Mouse (Mus musculus) left cerebral cortex, postnatal 4 days (tissue): ENCODE measurements around the gene Ppp1r18. TPM values are rescaled to one million over a fixed set of nuclear protein-coding genes. Genes with fewer than 3 reads are reported as not detected.
A peak's percentile ranks its signal among the peaks of the same experiment; 100 is the strongest.

Experiments used
- DNase-seq: peaks from one replicate; pipeline ENCODE4 v3.0.0-alpha.2; 2022
- intact Hi-C: fragments of 180-260 bp; cut with DNase I; formaldehyde crosslinking; loops from one replicate; pipeline ENCODE4 v1.15.1; 2025
- total RNA-seq, 2 experiments: library from RNA; stranded (reverse); gene quantifications; 2 replicates each; pipeline ENCODE4 v1.2.3; 2021

Gene Ppp1r18
- total RNA-seq, 2 experiments from 2014 or later: 43.3 to 52.7 TPM

DNA sequence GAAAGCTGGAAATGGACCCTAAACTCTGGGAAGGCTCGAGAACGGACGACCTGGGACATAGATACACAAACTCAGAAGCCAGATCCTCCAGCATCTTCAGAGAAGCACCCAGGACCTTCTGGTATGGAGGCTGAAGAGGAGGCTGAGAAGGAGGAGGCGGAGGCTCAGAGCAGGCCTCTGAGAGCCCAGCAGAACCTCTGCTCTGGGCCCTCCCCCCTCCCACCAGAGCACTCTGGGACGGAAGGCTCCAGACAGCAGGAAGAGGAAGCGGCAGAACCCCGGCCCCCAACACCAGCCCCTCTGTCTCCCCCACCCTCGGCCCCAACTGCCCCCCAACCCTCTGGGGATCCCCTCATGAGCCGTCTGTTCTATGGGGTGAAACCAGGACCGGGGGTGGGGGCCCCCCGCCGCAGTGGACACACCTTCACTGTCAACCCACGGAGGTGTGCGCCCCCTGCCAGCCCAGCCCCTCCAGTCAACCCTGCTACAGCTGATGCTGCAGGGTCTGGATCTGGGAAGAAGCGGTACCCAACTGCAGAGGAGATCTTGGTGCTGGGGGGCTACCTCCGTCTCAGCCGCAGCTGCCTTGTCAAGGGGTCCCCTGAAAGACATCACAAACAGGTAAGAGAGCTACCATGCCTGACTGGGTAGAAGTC, 2.9 kb downstream of the Ppp1r18 start:
- intact Hi-C loops: no loop called here
- peak; percentile 31 for DNase-seq

DNA sequence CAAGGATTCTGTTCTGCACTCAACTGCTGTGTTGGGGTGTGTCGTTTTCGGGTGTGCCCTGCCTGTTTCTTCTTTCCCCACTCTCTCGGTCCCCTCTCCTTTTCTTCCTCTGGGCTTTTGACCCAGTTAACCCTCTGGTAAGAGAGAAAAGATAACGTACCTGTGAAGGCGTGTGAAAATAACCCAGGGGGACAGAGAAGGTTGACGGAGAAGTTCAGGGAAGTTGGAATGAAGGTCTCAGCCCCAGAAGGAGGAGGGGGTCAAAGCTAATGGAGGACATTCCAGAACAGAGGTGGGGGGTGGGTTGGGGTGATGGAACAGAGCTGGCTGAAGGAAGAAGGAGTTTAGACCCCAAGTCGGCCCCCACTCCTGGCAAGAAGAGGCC, 3.6 kb downstream of the Ppp1r18 start:
- DNase-seq: no peak
- intact Hi-C loops: no loop called here

DNA sequence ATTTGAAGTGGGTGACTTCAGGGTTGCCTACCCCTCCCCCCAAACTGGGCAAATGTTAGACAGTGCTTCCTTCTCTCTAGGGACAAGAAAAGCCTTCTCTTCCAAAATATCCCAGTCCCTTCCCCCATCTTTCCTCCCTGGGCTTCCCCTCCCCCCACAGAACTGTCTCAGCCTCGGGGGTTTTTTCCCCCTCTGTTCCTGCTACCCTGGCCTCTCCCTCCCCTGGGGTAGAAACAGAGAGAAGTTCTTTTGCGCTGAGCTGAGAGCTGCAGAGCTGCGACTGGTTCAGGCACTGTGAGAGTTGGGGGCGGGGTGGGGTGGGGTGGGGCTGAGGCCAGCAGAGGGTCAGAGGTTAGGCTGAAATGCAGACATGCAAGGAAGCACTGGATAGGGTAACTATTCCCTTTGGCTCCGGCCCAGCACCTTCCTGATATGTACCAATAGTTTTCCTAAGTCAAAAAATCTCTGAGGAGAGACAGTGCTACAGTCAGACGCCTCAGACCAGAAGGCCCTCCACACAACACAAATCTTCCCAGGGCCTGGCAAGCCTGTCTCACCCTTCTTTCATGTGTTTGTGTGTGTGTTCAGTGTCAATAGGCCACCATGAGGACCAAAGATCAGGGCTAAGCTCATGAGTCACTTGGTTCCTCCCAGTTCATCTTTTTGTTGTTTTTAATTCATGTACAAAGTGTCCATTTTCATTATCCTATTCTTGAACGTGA, 4.1 kb downstream of the Ppp1r18 start:
- intact Hi-C loops: no loop called here
- DNase-seq: peak; percentile 26

DNA sequence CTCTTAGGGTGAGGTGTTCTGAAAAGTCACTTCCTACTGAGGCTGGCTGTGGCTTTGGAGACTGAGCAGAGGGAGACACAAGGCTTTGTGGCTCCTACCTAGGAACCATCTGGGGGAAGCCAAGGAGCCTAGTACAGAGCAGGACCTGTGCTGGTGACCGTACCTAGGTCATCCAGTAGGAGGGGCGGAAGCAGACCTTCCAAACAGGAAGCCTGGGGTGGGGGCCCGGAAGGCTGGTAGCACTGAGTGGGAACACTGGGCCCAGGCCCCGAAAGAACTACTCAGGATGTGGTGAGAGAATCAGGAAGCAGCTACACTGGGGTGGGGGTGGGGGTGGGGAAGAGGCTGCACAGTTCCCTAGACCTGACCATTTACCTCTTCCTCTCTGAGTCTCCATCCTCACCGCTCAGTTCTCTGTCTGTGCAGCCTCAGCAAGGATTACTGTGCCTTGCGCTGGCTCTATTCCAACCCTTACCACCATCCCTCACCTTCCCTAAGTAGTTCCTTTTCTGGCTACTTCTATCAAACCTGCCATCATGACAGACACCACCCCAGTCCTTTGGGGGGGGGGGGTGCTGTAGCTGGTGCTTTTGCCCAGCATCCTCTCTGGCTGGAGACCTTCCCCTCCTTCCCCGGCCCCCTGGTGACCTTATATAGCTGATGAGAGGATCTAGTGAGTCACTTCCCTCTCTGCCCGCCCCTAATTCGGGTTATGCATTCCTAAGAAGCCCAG, 4.9 kb downstream of the Ppp1r18 start:
- intact Hi-C loops: no loop called here
- no peak for DNase-seq

DNA sequence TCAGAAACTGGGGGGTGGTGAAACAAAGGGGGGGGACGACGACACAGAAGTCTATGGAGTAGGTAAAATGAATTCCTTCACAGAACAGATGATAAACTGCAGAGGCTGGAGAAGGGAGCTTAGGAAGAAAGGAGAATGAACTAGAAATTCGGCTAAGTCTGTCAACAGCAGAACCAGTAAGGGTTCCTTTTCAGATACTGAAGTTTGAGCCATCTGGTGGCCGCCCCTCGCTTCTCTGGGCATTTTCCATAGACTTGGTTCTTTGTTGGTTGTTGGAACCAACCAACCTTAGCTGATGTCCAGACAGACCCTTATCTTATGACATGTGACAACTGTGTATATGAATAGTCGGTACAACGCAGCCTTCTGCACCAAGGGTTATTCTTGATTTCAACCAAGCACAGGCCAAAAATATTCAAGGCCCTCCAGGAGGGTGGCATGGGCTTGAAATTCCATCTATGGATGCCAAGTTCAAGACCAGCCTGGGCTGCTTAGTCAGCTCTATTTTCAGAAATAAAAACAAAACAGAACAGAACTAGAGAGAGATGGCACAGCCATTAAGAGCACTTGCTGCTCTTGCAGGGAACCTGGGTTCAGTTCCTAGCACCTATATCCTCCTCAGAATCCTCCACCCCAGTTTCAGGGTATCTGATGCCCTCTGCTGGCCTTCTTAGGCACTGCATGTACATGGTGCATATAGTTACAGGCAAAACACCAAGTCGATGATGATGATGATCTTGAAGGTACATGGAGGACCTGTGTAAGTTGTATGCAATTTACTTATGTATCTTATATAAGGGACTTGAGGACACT, 5.7 kb downstream of the Ppp1r18 start:
- intact Hi-C loops: no loop called here
- DNase-seq: peak; percentile 36

DNA sequence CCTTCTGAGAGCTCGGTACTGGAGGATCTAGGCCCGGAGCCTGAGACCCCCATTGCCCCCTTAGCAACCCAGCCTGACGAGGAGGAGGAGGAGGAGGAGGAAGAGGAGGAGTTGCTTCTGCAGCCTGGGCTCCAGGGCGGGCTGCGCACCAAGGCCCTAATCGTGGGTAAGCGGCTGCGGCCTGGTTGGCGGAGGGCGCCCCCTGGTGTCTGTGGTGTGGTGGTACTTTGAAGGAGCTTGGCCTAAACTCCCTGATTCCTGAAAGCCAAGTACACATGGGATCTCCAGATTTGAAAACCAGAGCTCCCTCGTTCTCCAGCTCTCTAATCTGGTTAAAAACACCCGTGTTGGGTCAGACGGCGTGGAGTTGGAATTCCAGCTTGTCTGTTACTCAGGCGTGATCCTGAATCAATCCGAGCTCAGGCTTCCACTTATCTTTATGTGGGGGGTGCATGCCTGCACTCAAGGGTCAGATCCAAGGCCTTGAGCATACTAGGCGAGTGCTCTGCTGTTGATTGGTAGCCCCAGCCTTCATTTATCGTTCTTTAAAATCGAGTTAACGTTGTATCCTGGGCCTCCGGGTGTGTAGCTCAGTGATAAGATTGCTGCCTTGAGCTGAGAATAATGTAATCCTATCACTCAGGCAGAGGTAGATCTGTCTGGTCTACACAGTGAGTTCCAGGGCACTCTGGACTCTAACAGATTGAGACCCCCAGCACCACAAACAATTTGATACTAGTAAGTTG, 8.6 kb downstream of the Ppp1r18 start:
- peak; percentile 89 for DNase-seq
- intact Hi-C loops: loop anchor here (2.0 kb wide), 1 partner anchor 43 kb away; no protein-coding TSS in a partner anchor

DNA sequence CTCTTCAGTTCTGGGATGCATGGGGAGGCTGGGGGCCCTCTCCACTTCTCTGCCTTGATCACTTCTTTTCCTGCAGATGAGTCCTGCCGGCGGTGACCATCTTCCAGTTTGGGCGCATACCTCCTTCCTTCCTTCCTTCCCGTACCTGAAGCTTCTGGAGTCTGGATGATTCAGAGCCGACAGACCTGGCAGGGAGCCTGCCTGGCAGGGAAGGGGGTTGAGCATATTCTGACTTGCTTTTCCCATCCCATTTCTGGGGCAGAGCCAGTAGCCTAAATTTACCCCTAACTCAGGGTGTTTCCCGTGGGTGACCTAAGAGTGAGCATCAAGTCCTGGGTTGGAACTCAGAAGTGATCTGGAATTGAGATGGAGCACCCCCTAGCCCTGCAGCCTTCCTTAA, 9.3 kb downstream of the Ppp1r18 start:
- intact Hi-C loops: no loop called here
- no peak for DNase-seq

DNA sequence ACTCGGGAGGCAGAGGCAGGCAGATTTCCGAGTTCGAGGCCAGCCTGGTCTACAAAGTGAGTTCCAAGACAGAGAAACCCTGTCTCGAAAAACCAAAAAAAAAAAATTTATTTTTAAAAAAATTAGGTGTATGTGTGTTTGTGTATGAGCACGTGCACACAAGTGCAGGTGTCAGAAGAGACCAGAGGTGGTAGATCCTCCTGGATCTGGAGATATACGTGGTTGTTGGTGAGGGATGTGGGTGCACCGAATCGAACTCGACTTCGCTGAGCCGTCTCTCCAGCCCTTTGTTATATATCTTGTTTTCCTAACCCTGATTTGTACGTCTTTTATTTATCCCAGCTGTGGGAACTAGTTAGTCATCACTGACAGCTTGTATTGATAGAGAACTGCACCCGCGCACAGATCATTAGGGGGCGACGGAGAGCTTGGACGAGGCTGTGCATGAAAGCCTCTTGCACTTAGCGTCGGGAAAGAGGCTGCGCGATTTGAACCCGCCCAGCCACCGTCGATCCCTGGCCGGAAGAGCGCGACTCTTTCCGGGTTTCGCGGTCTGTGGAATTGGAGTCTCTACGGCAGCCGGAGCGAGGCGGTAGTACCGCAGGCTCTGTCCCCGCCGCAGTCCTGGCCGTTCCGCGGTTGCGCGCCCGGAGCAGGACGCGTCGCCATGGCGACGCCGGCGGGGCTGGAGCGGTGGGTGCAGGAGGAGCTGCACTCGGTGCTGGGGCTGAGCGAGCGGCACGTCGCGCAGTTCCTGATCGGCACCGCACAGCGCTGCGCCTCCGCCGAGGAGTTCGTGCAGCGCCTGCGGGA, 14.1 kb downstream of the Ppp1r18 start, which contains the start of gene Dhx16:
TSS of gene Dhx16 (plus strand) at position 575 of the 813 bp plus-strand sequence.
- intact Hi-C loops: no loop called here
- peak; percentile 96 for DNase-seq

DNA sequence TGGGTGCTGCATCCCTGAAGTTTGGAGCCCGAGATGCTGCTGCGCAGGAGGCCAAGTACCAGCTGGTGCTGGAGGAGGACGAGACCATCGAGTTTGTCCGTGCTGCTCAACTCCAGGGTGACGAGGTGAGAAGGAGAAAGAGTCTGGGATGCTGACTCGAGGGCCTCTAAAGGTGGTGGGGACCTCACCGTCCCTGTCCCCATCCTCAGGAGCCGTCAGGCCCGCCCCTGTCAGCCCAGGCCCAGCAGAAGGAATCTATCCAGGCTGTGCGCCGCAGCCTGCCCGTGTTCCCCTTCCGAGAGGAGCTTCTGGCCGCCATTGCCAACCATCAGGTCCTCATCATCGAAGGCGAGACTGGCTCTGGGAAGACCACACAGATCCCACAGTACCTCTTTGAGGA, 17.5 kb downstream of the Ppp1r18 start:
- no peak for DNase-seq
- intact Hi-C loops: no loop called here

DNA sequence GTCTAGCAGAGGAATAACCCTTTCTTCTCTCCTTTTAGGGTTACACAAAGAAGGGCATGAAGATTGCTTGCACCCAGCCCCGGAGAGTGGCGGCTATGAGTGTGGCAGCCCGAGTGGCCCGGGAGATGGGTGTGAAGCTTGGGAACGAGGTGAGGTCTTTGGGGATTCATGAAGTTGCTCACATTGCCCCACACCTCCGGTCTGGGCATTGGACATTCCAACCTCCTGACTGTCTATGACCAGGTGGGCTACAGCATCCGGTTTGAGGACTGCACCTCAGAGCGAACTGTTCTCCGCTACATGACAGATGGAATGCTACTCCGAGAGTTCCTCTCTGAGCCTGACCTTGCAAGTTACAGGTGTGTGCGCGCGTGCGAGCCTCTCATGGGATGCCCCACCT, 18.4 kb downstream of the Ppp1r18 start:
- intact Hi-C loops: no loop called here
- DNase-seq: no peak

DNA sequence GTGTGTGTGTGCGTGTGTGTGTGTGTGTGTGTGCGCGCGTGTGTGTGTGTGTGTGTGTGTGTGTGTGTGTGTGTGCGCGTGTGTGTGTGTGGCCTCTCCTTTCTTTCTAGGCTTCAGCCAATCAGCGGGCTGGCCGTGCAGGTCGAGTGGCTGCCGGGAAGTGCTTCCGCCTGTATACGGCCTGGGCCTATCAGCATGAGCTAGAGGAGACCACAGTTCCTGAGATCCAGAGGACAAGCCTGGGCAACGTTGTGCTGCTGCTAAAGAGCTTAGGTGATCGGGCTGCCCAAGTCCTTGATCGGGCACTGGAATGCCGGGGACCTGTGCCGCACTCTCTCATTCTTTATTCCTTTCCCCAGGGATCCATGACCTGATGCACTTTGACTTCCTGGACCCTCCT, 22.3 kb downstream of the Ppp1r18 start:
- DNase-seq: no peak
- intact Hi-C loops: no loop called here

DNA sequence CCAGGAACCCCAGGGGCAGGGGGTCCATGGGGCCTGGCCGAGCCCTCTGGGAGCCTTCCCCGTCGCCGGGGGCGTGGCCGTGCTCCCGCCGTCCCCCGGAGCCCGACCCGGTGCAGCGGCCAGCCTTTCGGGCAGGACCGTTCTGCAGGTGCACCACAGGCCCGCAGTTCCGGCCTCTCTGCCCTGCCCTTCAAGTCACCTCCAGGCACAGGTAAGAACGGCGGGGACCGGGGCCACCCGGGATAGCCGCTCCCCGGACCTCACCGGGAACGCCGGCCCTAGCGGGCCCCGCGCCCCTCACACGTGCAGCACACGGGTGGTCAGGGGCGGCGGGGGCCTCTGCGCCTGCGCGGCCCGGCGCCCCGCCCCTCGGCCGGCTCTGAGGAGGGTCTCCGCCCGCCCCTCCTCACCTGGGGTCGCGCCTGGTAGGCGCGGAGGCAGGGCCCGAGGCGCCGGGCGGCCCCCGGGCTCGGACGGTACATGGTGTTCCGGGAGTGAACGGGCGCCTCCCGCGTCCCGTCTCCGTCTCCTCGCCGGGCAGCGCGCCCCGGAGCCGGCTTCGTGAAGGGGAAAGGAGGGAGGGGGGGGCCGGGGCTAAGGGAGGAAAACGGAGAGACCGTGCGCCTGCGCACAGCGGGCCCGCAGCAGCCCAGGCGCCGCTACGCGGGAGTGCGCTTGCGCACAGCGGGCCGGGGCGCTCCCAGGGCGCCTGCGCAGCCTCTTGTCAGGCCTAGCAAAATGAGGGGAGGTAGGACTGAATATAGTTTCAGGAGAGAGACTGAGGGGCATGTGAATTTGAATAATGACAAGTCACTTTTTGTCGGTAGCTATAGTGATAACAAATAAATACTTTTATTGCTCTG, 31.6 kb downstream of the Ppp1r18 start, which contains the start of gene 2310061I04Rik:
TSS of gene 2310061I04Rik (minus strand) at position 651 of the 863 bp plus-strand sequence.
- intact Hi-C loops: no loop called here
- DNase-seq: peak; percentile 94

DNA sequence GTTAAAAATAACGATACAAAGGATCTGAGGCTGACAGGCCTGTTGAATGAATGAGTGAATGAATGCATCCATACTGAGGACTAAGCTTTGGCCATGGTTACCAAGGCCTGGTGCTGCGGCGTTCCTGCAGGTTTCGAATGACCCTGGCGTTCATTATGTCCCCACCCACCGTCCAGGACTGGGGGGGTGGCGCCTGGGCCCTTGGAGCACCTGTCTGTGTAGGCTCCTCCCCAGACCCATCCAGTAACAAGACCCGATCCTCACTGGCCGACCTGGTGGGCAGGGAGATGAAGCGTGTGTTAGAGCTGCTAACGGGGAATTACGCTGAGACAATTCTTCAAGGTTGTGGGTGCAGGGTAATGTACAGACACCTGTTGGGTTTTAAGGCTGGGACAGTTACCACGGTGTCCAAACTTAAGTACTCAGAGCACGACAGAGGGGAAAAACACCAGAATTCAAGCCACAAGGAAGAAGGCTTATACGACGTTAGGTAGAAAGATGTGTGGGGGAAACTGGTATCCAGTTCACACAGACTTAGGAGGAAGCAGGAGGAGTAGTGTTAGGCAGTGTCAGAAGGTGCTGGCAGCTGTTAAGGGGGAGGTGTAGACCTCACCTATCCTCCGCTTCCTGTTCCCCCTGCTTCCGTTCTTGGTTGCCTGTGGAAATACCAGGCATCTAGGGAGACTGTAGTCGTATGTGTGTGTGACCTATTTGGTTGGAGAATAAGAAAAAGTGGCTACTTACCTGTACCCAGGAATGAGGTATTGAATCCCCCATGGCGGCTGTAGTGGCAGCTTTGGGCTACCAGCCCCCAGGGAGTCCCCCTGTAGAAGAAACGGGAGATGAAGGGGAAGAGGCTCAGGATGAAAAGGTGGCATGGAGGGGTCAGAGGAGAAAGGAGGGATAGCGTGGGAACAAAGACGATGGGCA, 32.5 kb downstream of the Ppp1r18 start:
- intact Hi-C loops: no loop called here
- peak; percentile 34 for DNase-seq

DNA sequence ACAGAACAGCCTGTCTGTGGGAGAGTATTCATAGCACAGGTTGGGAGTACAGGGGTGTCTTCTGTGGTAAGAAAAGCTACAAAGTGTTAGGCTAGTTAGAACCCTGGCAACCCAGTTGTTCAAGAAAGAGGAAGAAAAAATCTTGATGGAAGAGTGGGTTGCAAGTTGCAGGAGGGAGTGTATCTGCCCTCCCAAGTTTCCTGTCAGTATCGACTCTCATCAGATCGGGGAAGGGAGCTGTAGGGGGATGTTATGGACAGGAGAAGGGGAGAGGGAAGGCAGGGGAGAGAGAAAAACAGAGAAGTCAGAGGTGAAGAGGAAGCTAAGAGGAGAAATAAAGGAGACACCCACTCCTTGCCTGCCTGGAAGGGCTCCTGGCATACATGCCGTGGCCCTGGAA, 35.2 kb downstream of the Ppp1r18 start:
- no peak for DNase-seq
- intact Hi-C loops: no loop called here

DNA sequence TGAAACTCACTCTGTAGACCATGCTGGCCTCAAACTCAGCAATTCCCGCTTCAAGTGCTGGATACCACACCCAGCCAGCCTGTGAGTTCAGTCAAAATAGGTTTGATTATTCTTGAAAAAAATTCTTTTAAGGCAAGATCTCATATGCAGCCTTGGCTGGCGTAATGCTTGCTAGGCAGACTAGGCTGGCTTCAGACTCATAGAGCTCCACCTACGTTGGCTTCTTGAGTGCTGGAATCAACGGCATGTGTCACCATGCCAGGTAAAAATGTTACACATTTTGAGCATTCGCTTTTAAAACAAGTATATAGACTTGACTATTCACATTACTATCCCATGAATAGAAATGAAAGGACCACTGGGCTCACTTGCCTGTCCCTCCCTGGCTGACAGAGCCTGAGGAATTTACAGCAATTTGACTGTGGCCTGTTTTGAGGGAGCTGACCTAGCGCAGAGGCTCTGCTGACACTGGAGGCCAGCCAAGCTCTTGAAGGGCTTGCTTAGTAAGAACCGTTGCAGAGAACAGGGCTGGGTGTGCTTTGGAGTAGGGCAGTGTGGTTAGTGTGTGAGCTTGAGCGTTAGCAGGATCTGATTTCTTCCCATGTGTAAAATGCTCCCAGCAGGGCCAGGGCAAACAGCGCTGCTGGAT, 38.1 kb downstream of the Ppp1r18 start:
- intact Hi-C loops: no loop called here

DNA sequence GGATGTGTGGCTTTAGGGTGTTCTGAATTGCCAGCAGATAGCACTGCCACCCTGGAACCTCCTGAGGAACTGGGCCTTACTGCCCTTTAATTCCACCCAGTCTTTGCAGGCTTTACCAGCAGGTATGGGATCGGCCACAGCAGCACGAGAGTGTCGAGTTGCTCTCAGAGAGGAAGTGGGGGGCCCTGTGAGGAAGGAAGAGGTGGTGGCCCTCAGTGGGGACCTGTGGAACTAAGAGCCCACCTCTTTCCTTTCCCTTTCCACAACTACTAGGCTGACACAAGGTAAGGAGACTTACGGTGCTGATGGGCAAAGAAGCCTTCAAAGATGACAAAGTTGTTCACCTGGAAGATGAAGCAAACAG, 38.6 kb downstream of the Ppp1r18 start:
- intact Hi-C loops: no loop called here
- DNase-seq: no peak

More for the DNA sequence above, 38.1 kb downstream of the Ppp1r18 start:
- DNase-seq: no peak

DNA sequence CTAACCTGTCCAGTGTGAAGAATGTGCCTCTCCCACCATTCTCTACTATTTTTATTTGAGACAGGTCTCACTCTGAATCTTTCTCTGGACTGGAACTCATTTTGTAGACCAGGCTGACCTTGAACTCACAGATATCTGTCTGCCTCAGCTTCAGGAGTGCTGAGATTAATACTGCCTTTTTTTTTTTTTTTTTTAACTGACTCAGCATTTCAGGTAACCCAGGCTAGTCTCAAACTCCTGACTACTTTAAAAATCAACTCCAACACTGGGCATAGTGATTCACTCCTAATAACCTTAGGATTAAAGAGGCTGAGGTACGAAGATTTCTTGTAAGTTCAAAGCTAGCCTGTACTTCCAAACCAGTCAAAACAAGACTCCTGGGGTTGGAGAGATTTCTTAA, 40.2 kb downstream of the Ppp1r18 start:
- intact Hi-C loops: no loop called here
- DNase-seq: no peak
